Mouse (Mus musculus): ENCODE results near the gene Pagr1b. TPM values are rescaled to one million over a fixed set of nuclear protein-coding genes. Genes with fewer than 3 reads are reported as not detected.
A peak's percentile ranks its signal among the peaks of the same experiment; 100 is the strongest.

Gene Pagr1b
- total and polyA plus RNA-seq, 3 experiments = not detected

GRCm38 (mm10) chr7:127021563-127022527 is 5.6 kb upstream of the Pagr1b start:
- TF ChIP-seq CTCF (IDR thresholded peaks at IDR 0.05) (no peak), POLR2A (IDR thresholded peaks at IDR 0.05; ENCODE audit: insufficient read depth, low read depth, low read length) (no peak), EP300 (IDR thresholded peaks at IDR 0.05; ENCODE audit: insufficient read depth, low read depth, low read length) (no peak)
- Histone ChIP-seq H3K4me1 (ENCODE audit: control insufficient read depth, insufficient read depth, low read length) (peaks cover 6% of the 10 kb centered on the region), H3K27me3 (ENCODE audit: control insufficient read depth, insufficient read depth, low read length) (no peaks in the 10 kb centered on the region), H3K79me2 (replicated peaks; ENCODE audit: control insufficient read depth, insufficient read depth, low read length) (no peaks in the 10 kb centered on the region), H3K27ac (peak overlapping the region; percentile 17), H3K9ac (ENCODE audit: low read depth, low read length) (no peak overlapping the region), H3K4me3 (no peak overlapping the region), H3K36me3 (ENCODE audit: control insufficient read depth, insufficient read depth, low read length) (peaks cover 3% of the 10 kb centered on the region; the same call in 1 of the 2 replicates)
- WGBS = 60% methylated on average over 5 of the region's 5 CpGs
- intact Hi-C loops (cut with DNase I) = no loop called here
- DNase-seq = no peak

GRCm38 (mm10) chr7:127020901-127021562 is 4.7 kb upstream of the Pagr1b start, which contains the start of the genes Gm42742 and Prrt2:
TSS of gene Gm42742 (minus strand) at chr7:127021097.
TSS of gene Prrt2 (minus strand) at chr7:127021211.
- Histone ChIP-seq H3K4me1 (ENCODE audit: control insufficient read depth, insufficient read depth, low read length) (peaks cover 7% of the 10 kb centered on the region), H3K4me3 (peak within 1 kb of the TSS; percentile 46), H3K79me2 (replicated peaks; ENCODE audit: control insufficient read depth, insufficient read depth, low read length) (no peaks in the 10 kb centered on the region), H3K36me3 (ENCODE audit: control insufficient read depth, insufficient read depth, low read length) (peaks cover 3% of the 10 kb centered on the region; the same call in 1 of the 2 replicates), H3K9ac (ENCODE audit: low read depth, low read length) (peak within 1 kb of the TSS; percentile 79), H3K27ac (peak within 1 kb of the TSS; percentile 36), H3K27me3 (ENCODE audit: control insufficient read depth, insufficient read depth, low read length) (no peaks in the 10 kb centered on the region)
- intact Hi-C loops (cut with DNase I) = no loop called here
- peak; percentile 63 to 65 for DNase-seq
- TF ChIP-seq POLR2A (IDR thresholded peaks at IDR 0.05; ENCODE audit: insufficient read depth, low read depth, low read length) (peak; percentile 56), CTCF (IDR thresholded peaks at IDR 0.05) (no peak)
- 4% methylated on average over 35 of the region's 37 CpGs for WGBS

GRCm38 (mm10) chr7:127020491-127020890 is 4.2 kb upstream of the Pagr1b start:
- DNase-seq = peak in 1 of 2 experiments; percentile 8
- Histone ChIP-seq H3K4me3 (peak overlapping the region; percentile 46), H3K27me3 (ENCODE audit: control insufficient read depth, insufficient read depth, low read length) (no peaks in the 10 kb centered on the region), H3K9ac (ENCODE audit: low read depth, low read length) (peak overlapping the region; percentile 79), H3K79me2 (replicated peaks; ENCODE audit: control insufficient read depth, insufficient read depth, low read length) (no peaks in the 10 kb centered on the region), H3K4me1 (ENCODE audit: control insufficient read depth, insufficient read depth, low read length) (peaks cover 12% of the 10 kb centered on the region), H3K36me3 (ENCODE audit: control insufficient read depth, insufficient read depth, low read length) (peaks cover 6% of the 10 kb centered on the region), H3K27ac (peak overlapping the region; percentile 36)
- intact Hi-C loops (cut with DNase I) = no loop called here
- no peak for TF ChIP-seq EP300 (IDR thresholded peaks at IDR 0.05; ENCODE audit: insufficient read depth, low read depth, low read length)
- TF ChIP-seq POLR2A (IDR thresholded peaks at IDR 0.05; ENCODE audit: insufficient read depth, low read depth, low read length) = no peak
- no peak for TF ChIP-seq CTCF (IDR thresholded peaks at IDR 0.05)
- WGBS = 42% methylated on average over 5 of the region's 5 CpGs

GRCm38 (mm10) chr7:127020031-127020430 is 3.7 kb upstream of the Pagr1b start:
- H3K9ac ChIP-seq (ENCODE audit: low read depth, low read length) = no peak overlapping the region
- 73% methylated on average over 3 of the region's 3 CpGs for WGBS
- peaks cover 13% of the 10 kb centered on the region for H3K4me1 ChIP-seq (ENCODE audit: control insufficient read depth, insufficient read depth, low read length)
- intact Hi-C loops (cut with DNase I) = no loop called here
- H3K27ac ChIP-seq = peak overlapping the region; percentile 36; the same call in 1 of the 2 replicates
- no peak overlapping the region for H3K4me3 ChIP-seq
- TF ChIP-seq POLR2A (IDR thresholded peaks at IDR 0.05; ENCODE audit: insufficient read depth, low read depth, low read length) (no peak), CTCF (IDR thresholded peaks at IDR 0.05) (no peak), EP300 (IDR thresholded peaks at IDR 0.05; ENCODE audit: insufficient read depth, low read depth, low read length) (no peak)
- no peaks in the 10 kb centered on the region; the same call in 1 of the 2 replicates for H3K79me2 ChIP-seq (replicated peaks; ENCODE audit: control insufficient read depth, insufficient read depth, low read length)
- H3K27me3 ChIP-seq (ENCODE audit: control insufficient read depth, insufficient read depth, low read length) = no peaks in the 10 kb centered on the region
- H3K36me3 ChIP-seq (ENCODE audit: control insufficient read depth, insufficient read depth, low read length) = peaks cover 6% of the 10 kb centered on the region
- DNase-seq = no peak

- 75% methylated on average over 14 of the region's 14 CpGs for WGBS
- intact Hi-C loops (cut with DNase I) = loop anchor here (10.0 kb wide), 1 partner anchor 175 kb away; the partner anchor contains the start of gene Cd2bp2
- no peaks in the 10 kb centered on the region; the same call in 1 of the 2 replicates for H3K79me2 ChIP-seq (replicated peaks; ENCODE audit: control insufficient read depth, insufficient read depth, low read length)
- H3K9ac ChIP-seq (ENCODE audit: low read depth, low read length) = no peak overlapping the region
- H3K36me3 ChIP-seq (ENCODE audit: control insufficient read depth, insufficient read depth, low read length) = peaks cover 5% of the 10 kb centered on the region
- DNase-seq = no peak
- H3K27me3 ChIP-seq (ENCODE audit: control insufficient read depth, insufficient read depth, low read length) = no peaks in the 10 kb centered on the region
- peaks cover 11% of the 10 kb centered on the region for H3K4me1 ChIP-seq (ENCODE audit: control insufficient read depth, insufficient read depth, low read length)
- no peak overlapping the region; the same call in 1 of the 2 replicates for H3K27ac ChIP-seq
- H3K4me3 ChIP-seq = no peak overlapping the region
- TF ChIP-seq EP300 (IDR thresholded peaks at IDR 0.05; ENCODE audit: insufficient read depth, low read depth, low read length) (no peak), CTCF (IDR thresholded peaks at IDR 0.05) (no peak), POLR2A (IDR thresholded peaks at IDR 0.05; ENCODE audit: insufficient read depth, low read depth, low read length) (no peak)
These were observed 3.1 kb upstream of the Pagr1b start for GRCm38 (mm10) chr7:127019306-127019960.

Measured in heart, adult 2 months (tissue).